Mouse (Mus musculus): ENCODE measurements around the gene Amy2a4. TPM values are rescaled to one million over a fixed set of nuclear protein-coding genes. Genes with fewer than 3 reads are reported as not detected.
"Not testable (repeated sequence)": the region's sequence is repeated elsewhere in the genome, so short reads cannot be mapped to it uniquely, and the experiment has no call there.

Amy2a4 gene
- 0.17 and 0.21 TPM in 2 replicates for polyA plus RNA-seq (2012; rRNA removed)

DNA sequence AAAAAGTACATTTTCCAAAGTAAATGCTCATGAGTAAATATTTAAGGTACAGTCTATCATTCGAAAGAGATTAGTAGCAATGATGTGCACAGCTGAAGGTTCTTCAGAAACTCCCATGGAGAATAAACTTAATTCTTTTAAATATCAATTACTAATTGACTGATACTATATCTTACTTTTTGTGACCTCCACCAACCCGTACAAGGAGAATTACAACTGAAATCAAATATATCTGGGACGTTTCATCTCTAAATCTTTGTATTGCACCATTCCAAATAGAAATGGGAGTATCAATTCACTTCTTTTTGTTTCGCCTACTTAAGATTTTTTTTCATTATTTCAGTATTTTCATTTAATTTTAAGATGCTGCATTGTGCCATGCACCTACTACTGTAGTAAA lies at the start of gene Amy2a4:
Amy2a4 (minus strand) TSS at position 101 of the 400 bp plus-strand sequence.
- H3K27ac ChIP-seq (ENCODE audit: insufficient read depth, low read length); H3K4me3 ChIP-seq (ENCODE audit: insufficient read depth, low read length); H3K4me1 ChIP-seq (ENCODE audit: control insufficient read depth, insufficient read depth, low read length): not testable (repeated sequence)

- H3K4me3 ChIP-seq (ENCODE audit: insufficient read depth, low read length); H3K4me1 ChIP-seq (ENCODE audit: control insufficient read depth, insufficient read depth, low read length): not testable (repeated sequence)
Measured at GRCm38 (mm10) chr3:113323952-113324351, 32.7 kb upstream of the Amy2a4 start, which contains the start of gene Amy2a3. TSS of gene Amy2a3 (minus strand) at chr3:113324052.

GRCm38 (mm10) chr3:113312937-113313336 lies 21.7 kb upstream of the Amy2a4 start:
- not testable (repeated sequence) for H3K27ac ChIP-seq (ENCODE audit: insufficient read depth, low read length); H3K4me3 ChIP-seq (ENCODE audit: insufficient read depth, low read length); H3K4me1 ChIP-seq (ENCODE audit: control insufficient read depth, insufficient read depth, low read length)

More at GRCm38 (mm10) chr3:113323952-113324351, 32.7 kb upstream of the Amy2a4 start, which contains the start of gene Amy2a3:
- H3K27ac ChIP-seq (ENCODE audit: insufficient read depth, low read length) = not testable (repeated sequence)

- H3K4me3 ChIP-seq (ENCODE audit: insufficient read depth, low read length); H3K4me1 ChIP-seq (ENCODE audit: control insufficient read depth, insufficient read depth, low read length); H3K27ac ChIP-seq (ENCODE audit: insufficient read depth, low read length): not testable (repeated sequence)
Measured at GRCm38 (mm10) chr3:113280285-113280684, 11.0 kb downstream of the Amy2a4 start.

DNA sequence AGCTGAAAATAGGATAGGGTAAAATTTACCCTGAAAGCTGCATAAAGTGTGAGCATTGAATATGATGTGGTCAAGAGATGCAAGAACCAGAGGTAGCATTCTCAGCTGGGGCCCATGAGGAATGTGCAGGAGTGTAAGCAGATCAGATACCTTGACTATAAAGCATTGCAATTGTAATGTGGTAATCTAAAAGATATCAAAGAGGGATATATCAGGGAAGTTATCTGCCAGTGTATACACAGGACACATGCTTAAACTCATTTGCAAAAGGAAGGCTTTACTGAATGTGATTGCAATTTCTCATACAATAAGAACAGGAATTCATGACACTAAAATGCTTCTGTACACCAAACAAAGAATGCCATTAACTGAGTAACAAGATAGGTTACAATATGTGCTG lies 11.7 kb downstream of the Amy2a4 start:
- not testable (repeated sequence) for H3K4me1 ChIP-seq (ENCODE audit: control insufficient read depth, insufficient read depth, low read length); H3K4me3 ChIP-seq (ENCODE audit: insufficient read depth, low read length); H3K27ac ChIP-seq (ENCODE audit: insufficient read depth, low read length)

GRCm38 (mm10) chr3:113258737-113259136 lies 32.5 kb downstream of the Amy2a4 start, which contains the start of gene Amy2a5:
TSS of gene Amy2a5 (minus strand) at chr3:113258837.
- H3K4me3 ChIP-seq (ENCODE audit: insufficient read depth, low read length); H3K4me1 ChIP-seq (ENCODE audit: control insufficient read depth, insufficient read depth, low read length); H3K27ac ChIP-seq (ENCODE audit: insufficient read depth, low read length): not testable (repeated sequence)

Other genes with a start within 250 kb of the Amy2a4 start
- gene Amy2a5, start 32.6 kb downstream of the Amy2a4 start, polyA plus RNA-seq (2012; rRNA removed) = not detected in 2 replicates
- gene Amy2a3, start 32.6 kb upstream of the Amy2a4 start, polyA plus RNA-seq (2012; rRNA removed) = 0.17 and 0.21 TPM in 2 replicates
- 0.17 and 0.21 TPM in 2 replicates for gene Amy2a2, start 65.2 kb upstream of the Amy2a4 start, polyA plus RNA-seq (2012; rRNA removed)
- gene Amy2a1, start 241.0 kb upstream of the Amy2a4 start, polyA plus RNA-seq (2012; rRNA removed) = 0.29 and 0.32 TPM in 2 replicates

Measured in cortical plate, adult 2 months (tissue).